Mouse (Mus musculus): ENCODE results near the gene Psg25. TPM values are rescaled to one million over a fixed set of nuclear protein-coding genes. Genes with fewer than 3 reads are reported as not detected.

Psg25 gene
- polyA plus RNA-seq, 1 experiment from 2014 or later, result not detected

Other genes starting within 250 kb of the Psg25 start
- not detected in 2 replicates for gene Psg18, start 177.3 kb downstream of the Psg25 start, polyA plus RNA-seq (2015; fragmentation: Nextera tagmentation; extraction: Ambion mirVana)
- gene Psg28, start 100.2 kb downstream of the Psg25 start, polyA plus RNA-seq (2015; fragmentation: Nextera tagmentation; extraction: Ambion mirVana), result not detected in 2 replicates
- gene Psg26, start 48.1 kb downstream of the Psg25 start, polyA plus RNA-seq (2015; fragmentation: Nextera tagmentation; extraction: Ambion mirVana), result not detected in 2 replicates
- gene Psg27, start 35.0 kb upstream of the Psg25 start, polyA plus RNA-seq (2015; fragmentation: Nextera tagmentation; extraction: Ambion mirVana), result not detected in 2 replicates
- gene Psg23, start 84.2 kb upstream of the Psg25 start, polyA plus RNA-seq (2015; fragmentation: Nextera tagmentation; extraction: Ambion mirVana), result not detected in 2 replicates
- gene Psg21, start 124.5 kb upstream of the Psg25 start, polyA plus RNA-seq (2015; fragmentation: Nextera tagmentation; extraction: Ambion mirVana), result not detected in 2 replicates
- not detected in 2 replicates for gene Psg20, start 153.9 kb upstream of the Psg25 start, polyA plus RNA-seq (2015; fragmentation: Nextera tagmentation; extraction: Ambion mirVana)
- gene Psg22, start 185.8 kb upstream of the Psg25 start, polyA plus RNA-seq (2015; fragmentation: Nextera tagmentation; extraction: Ambion mirVana), result not detected in 2 replicates

Data from lung, embryonic 16.5 days (tissue).